Mouse (Mus musculus) neural tube, postnatal 0 days (tissue): ENCODE data around the gene Wwtr1. TPM values are rescaled to one million over a fixed set of nuclear protein-coding genes. Genes with fewer than 3 reads are reported as not detected.

Experiments used
- microRNA-seq: library from miRNA; unstranded; fragments of <30 nt; microRNA quantifications from one replicate; pipeline ENCODE4, GENCODE M21; 2016
- polyA plus RNA-seq: library from polyadenylated mRNA; unstranded; fragments of >200 nt; fragmentation: Nextera tagmentation; extraction: Ambion mirVana; gene quantifications from 2 replicates; pipeline ENCODE4 v1.2.1, GENCODE M21; 2015

Wwtr1 gene
- 12.3 and 14.9 TPM in 2 replicates for polyA plus RNA-seq

DNA sequence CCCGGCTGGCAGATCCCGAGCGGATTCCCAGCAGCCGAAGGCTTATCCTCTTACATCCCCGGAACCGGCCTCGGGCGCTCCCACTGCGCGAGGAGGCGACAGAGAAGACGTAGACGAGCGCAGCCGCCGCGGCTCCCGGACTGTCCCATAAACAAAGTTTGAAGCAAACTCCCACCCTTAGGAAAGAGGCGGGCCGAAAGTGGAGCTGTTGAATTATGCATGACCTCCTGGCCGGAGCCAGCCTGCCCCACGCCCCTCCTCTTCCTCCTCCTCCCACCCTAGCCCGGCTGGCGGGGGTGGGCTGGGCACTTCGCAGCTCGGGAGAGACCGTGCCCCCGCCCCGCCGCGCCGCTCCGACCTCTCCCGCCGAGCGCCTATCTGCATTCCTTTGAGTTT is at the start of gene Wwtr1:
TSS of gene Wwtr1 (minus strand) at position 251 of the 396 bp plus-strand sequence.

DNA sequence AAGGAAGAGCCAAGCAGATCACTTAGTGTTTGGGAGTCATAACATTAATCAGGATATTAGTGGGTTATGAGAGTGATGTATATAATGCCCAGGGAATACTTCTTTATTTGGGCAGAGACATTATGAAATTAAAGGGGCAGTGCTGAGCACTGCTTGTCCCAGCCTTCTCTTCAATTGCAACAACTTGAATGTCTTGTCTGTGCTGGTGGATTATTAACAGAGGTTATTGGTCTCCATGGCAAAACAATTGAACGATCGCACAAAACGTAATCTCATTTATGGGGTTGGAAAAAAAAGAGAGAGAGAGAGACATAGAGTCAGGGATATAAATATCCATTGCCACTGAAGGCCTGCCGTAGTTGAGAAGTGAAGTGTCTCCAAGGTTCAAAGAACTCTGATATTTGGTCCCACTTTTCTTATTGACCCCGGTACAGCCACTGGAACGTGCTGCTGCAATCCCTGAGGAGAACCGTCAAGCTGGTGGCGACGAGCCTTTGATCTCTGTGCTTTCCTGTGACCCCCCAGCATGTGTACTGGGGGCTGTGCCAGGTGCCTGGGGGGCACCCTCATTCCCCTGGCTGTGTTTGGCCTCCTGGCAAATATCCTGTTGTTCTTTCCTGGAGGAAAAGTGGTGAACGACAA is 150.5 kb downstream of the Wwtr1 start, which contains the start of gene Tm4sf4:
TSS of gene Tm4sf4 (plus strand) at position 226 of the 642 bp plus-strand sequence.

Small RNA genes within 50 kb of the gene (microRNA-seq; reads per million reads assigned to microRNA genes)
- not detected for gene Mir6377

Other genes with a start within 250 kb of the Wwtr1 start
- gene Tm4sf4, start 150.6 kb downstream of the Wwtr1 start, polyA plus RNA-seq = 0.46 and 0.96 TPM in 2 replicates
- 70.8 and 76.3 TPM in 2 replicates for gene Commd2, start 75.8 kb upstream of the Wwtr1 start, polyA plus RNA-seq
- 0.13 and 0.20 TPM in 2 replicates for gene Ankub1, start 116.9 kb upstream of the Wwtr1 start, polyA plus RNA-seq
- 115 and 131 TPM in 2 replicates for gene Rnf13, start 160.2 kb upstream of the Wwtr1 start, polyA plus RNA-seq